Mouse (Mus musculus): ENCODE data around the gene Gucy2g. TPM values are rescaled to one million over a fixed set of nuclear protein-coding genes. Genes with fewer than 3 reads are reported as not detected.
"Not testable (repeated sequence)": the region's sequence is repeated elsewhere in the genome, so short reads cannot be mapped to it uniquely, and the experiment has no call there.

Gucy2g gene
- polyA plus RNA-seq, 1 experiment from 2014 or later: not detected

DNA sequence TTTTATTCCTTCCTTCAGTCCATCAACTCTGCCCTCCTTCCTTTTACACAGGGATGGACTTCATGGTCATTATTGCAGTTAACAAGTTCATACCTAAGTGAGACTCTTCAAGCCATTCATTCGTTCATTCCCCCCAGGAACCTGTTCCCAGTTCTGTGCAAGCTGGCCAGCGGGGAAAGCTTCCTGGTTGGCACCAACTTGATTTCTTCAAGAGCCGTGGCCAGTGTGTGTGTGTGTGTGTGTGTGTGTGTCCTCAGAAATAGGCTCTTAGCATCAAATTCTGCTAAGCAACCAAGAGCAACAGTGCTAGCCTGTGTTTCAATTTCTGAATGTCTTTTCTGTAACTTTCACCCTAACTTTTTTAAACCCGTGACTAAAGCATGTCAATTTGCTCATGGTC lies 75.1 kb downstream of the Gucy2g start:
- DNase-seq (ENCODE audit: low spot score, missing footprints) (no peak), ATAC-seq (ENCODE audit: low FRiP score) (no peak)
- Histone ChIP-seq H3K36me3 (ENCODE audit: control insufficient read depth, insufficient read depth, low read length) (no peaks in the 10 kb centered on the region), H3K4me1 (ENCODE audit: control insufficient read depth, insufficient read depth, low read length) (no peaks in the 10 kb centered on the region), H3K9ac (ENCODE audit: low read length) (no peak overlapping the region), H3K9me3 (ENCODE audit: control insufficient read depth, low read length) (peaks cover 3% of the 10 kb centered on the region; the same call in 1 of the 2 replicates), H3K27ac (ENCODE audit: low read depth, low read length) (no peak overlapping the region), H3K27me3 (ENCODE audit: control insufficient read depth, insufficient read depth, low read length) (no peaks in the 10 kb centered on the region), H3K4me2 (no peak overlapping the region), H3K4me3 (ENCODE audit: low read depth, low read length) (no peak overlapping the region)
- 82% methylated on average over 4 of the region's 4 CpGs for WGBS

DNA sequence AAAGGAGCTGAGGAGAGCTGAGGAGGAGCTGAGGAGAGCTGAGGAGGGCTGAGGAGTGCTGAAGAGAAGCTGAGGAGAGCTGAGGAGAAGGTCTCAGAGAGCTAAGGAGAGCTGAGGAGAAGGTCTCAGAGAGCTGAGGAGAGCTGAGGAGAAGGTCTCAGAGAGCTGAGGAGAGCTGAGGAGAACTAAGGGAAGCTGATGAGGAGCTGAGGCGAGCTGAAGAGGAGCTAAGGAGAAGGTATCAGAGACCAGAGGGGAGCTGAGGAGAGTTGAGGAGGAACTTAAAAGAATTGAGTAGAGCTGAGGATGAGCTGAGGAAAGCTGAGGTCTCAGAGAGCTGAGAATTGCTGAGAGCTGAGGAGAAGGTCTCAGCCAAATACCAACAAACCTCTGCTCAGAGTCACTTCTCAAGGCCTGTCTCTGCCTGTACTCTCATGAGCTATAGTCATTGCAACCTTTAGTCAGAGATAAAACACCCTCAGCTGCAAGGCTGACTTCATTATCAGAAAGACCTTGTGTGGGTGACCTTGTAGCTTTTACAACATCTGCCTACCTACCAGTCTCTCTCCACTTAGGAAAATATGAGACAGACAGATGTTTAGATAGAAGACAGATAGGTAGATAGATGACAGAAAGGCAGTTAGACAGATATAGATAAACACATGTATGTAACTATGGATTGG lies 75.7 kb downstream of the Gucy2g start:
- WGBS: 73% methylated on average over 1 of the region's 1 CpGs
- Histone ChIP-seq H3K4me1 (ENCODE audit: control insufficient read depth, insufficient read depth, low read length) (no peaks in the 10 kb centered on the region), H3K9me3 (ENCODE audit: control insufficient read depth, low read length) (peaks cover 3% of the 10 kb centered on the region; the same call in 1 of the 2 replicates)

DNA sequence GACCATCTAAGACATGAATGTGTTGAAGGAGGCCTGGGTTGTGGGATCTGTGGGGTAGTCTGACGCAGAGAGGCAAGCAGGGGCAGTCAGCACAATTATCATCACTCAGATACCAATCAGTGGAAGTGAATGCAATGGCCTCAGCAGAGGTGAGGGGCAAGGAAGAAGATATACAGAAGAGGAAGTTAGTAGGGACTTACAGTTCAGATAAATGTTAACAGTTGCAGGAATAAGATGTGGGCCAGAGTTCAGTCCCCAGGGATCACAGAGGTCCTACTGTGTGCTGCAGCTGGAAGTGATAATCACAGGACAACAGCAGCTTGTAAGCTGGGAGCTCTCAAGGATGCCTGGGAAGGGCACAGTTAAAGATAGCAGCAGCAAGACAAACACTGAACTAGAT lies 76.9 kb downstream of the Gucy2g start:
- H3K4me3 ChIP-seq (ENCODE audit: low read depth, low read length): no peak overlapping the region
- no peak for DNase-seq (ENCODE audit: low spot score, missing footprints)
- no peaks in the 10 kb centered on the region for H3K4me1 ChIP-seq (ENCODE audit: control insufficient read depth, insufficient read depth, low read length)
- no peaks in the 10 kb centered on the region for H3K36me3 ChIP-seq (ENCODE audit: control insufficient read depth, insufficient read depth, low read length)
- ATAC-seq (ENCODE audit: low FRiP score): no peak
- 87% methylated on average over 1 of the region's 1 CpGs for WGBS
- H3K9ac ChIP-seq (ENCODE audit: low read length): no peak overlapping the region
- H3K9me3 ChIP-seq (ENCODE audit: control insufficient read depth, low read length): no peaks in the 10 kb centered on the region; the same call in 1 of the 2 replicates
- no peak overlapping the region for H3K27ac ChIP-seq (ENCODE audit: low read depth, low read length)
- no peak overlapping the region for H3K4me2 ChIP-seq
- H3K27me3 ChIP-seq (ENCODE audit: control insufficient read depth, insufficient read depth, low read length): no peaks in the 10 kb centered on the region

More for the DNA sequence above, 75.7 kb downstream of the Gucy2g start:
- no peaks in the 10 kb centered on the region for H3K36me3 ChIP-seq (ENCODE audit: control insufficient read depth, insufficient read depth, low read length)
- H3K27me3 ChIP-seq (ENCODE audit: control insufficient read depth, insufficient read depth, low read length): no peaks in the 10 kb centered on the region
- ATAC-seq (ENCODE audit: low FRiP score) (no peak), DNase-seq (ENCODE audit: low spot score, missing footprints) (no peak)
- H3K4me2 ChIP-seq: no peak overlapping the region
- H3K9ac ChIP-seq (ENCODE audit: low read length): no peak overlapping the region
- H3K27ac ChIP-seq (ENCODE audit: low read depth, low read length): no peak overlapping the region
- no peak overlapping the region for H3K4me3 ChIP-seq (ENCODE audit: low read depth, low read length)

DNA sequence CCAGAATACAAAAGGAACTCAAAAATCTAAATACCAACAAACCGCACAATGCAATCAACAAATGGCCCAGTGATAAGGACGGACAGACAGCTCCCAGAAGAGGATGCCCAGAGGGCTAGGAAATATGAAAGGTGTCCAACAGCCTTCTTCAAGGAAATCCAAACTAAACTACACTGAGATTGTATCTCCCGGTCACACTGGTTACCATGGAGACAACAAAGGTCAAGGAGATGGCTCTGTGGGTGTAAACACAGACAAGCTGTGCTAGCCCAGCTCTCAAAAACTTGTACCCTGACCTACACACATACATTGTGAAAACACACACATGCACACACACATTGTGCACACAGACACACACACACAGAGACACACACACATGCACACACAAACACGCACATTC lies 78.8 kb downstream of the Gucy2g start:
- no peaks in the 10 kb centered on the region for H3K4me1 ChIP-seq (ENCODE audit: control insufficient read depth, insufficient read depth, low read length)
- H3K36me3 ChIP-seq (ENCODE audit: control insufficient read depth, insufficient read depth, low read length): no peaks in the 10 kb centered on the region
- H3K4me3 ChIP-seq (ENCODE audit: low read depth, low read length): no peak overlapping the region
- 78% methylated on average over 4 of the region's 4 CpGs for WGBS
- ATAC-seq (ENCODE audit: low FRiP score) (no peak), DNase-seq (ENCODE audit: low spot score, missing footprints) (no peak)
- no peak overlapping the region for H3K27ac ChIP-seq (ENCODE audit: low read depth, low read length)
- H3K9ac ChIP-seq (ENCODE audit: low read length): no peak overlapping the region
- H3K4me2 ChIP-seq: no peak overlapping the region
- no peaks in the 10 kb centered on the region for H3K27me3 ChIP-seq (ENCODE audit: control insufficient read depth, insufficient read depth, low read length)
- no peaks in the 10 kb centered on the region for H3K9me3 ChIP-seq (ENCODE audit: control insufficient read depth, low read length)

DNA sequence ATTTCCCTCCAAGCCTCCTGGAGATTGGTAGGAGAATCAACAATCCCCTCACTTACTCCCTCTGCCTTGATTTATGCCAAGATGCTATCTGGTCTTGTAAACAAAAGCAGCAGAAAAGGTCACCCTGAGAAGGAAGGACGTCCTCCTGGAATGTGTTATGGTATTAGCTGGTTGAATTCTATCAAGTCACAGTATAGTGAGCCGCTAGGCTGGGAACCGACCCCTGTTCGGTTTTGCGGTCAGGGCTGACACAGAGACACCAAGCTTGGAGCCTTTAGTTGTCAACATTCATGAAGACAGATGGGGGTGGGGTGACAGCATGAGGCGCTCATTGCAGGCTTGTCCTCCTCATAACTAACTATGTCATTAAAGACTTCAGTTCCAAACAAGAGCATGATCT lies 81.2 kb downstream of the Gucy2g start:
- H3K4me2 ChIP-seq: no peak overlapping the region
- H3K27ac ChIP-seq (ENCODE audit: low read depth, low read length): no peak overlapping the region
- ATAC-seq (ENCODE audit: low FRiP score) (no peak), DNase-seq (ENCODE audit: low spot score, missing footprints) (no peak)
- H3K36me3 ChIP-seq (ENCODE audit: control insufficient read depth, insufficient read depth, low read length): no peaks in the 10 kb centered on the region
- H3K4me1 ChIP-seq (ENCODE audit: control insufficient read depth, insufficient read depth, low read length): no peaks in the 10 kb centered on the region
- no peak overlapping the region for H3K9ac ChIP-seq (ENCODE audit: low read length)
- H3K27me3 ChIP-seq (ENCODE audit: control insufficient read depth, insufficient read depth, low read length): no peaks in the 10 kb centered on the region
- WGBS: 89% methylated on average over 6 of the region's 6 CpGs
- H3K4me3 ChIP-seq (ENCODE audit: low read depth, low read length): no peak overlapping the region
- H3K9me3 ChIP-seq (ENCODE audit: control insufficient read depth, low read length): no peaks in the 10 kb centered on the region

DNA sequence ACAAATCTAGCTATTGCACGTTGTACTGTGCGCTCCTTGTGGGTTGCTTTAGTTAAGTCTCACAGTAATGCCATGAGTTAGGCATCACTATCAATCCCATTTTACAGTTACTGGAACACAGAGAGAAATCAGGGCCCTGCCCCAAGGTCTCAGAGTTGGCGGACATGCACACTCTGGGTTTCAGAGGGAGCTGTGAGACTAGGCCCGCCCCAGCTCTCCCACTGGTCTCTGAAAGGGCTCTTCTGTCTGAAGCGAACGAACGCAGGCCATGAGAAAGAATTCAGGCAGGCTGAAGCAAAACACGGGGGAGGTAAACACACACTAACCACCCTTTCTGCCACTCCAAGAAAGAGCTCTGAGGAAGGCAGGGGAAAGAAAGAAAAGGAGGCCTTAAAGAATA lies 82.4 kb downstream of the Gucy2g start:
- H3K4me3 ChIP-seq (ENCODE audit: low read depth, low read length): no peak overlapping the region

DNA sequence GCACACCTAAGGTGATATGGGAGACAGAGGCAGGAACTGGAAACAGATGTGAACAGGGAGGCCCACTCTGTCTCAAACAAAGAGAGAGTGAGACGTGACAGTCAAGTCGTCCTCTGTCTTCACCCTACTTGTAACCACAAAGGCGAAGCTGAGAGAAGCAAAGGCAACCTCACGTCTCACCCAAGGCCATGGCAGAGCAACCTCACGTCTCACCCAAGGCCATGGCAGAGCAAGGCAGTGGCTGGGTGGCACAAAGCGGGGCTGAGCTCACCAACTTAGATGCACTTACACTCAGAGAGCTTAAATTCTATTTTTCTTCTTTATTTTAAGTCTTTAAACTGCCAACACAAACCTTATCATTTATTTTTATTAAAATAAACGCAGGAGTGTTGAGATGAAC lies 84.0 kb downstream of the Gucy2g start:
- ATAC-seq (ENCODE audit: low FRiP score) (no peak), DNase-seq (ENCODE audit: low spot score, missing footprints) (no peak)
- H3K4me3 ChIP-seq (ENCODE audit: low read depth, low read length): no peak overlapping the region
- no peaks in the 10 kb centered on the region for H3K9me3 ChIP-seq (ENCODE audit: control insufficient read depth, low read length)
- H3K36me3 ChIP-seq (ENCODE audit: control insufficient read depth, insufficient read depth, low read length): no peaks in the 10 kb centered on the region
- H3K4me2 ChIP-seq: no peak overlapping the region
- H3K27me3 ChIP-seq (ENCODE audit: control insufficient read depth, insufficient read depth, low read length): no peaks in the 10 kb centered on the region
- 91% methylated on average over 7 of the region's 7 CpGs for WGBS
- no peak overlapping the region for H3K9ac ChIP-seq (ENCODE audit: low read length)
- H3K4me1 ChIP-seq (ENCODE audit: control insufficient read depth, insufficient read depth, low read length): no peaks in the 10 kb centered on the region
- H3K27ac ChIP-seq (ENCODE audit: low read depth, low read length): no peak overlapping the region

More for the DNA sequence above, 82.4 kb downstream of the Gucy2g start:
- no peaks in the 10 kb centered on the region for H3K27me3 ChIP-seq (ENCODE audit: control insufficient read depth, insufficient read depth, low read length)
- ATAC-seq (ENCODE audit: low FRiP score) (no peak), DNase-seq (ENCODE audit: low spot score, missing footprints) (no peak)
- no peak overlapping the region for H3K27ac ChIP-seq (ENCODE audit: low read depth, low read length)
- no peaks in the 10 kb centered on the region for H3K9me3 ChIP-seq (ENCODE audit: control insufficient read depth, low read length)
- H3K36me3 ChIP-seq (ENCODE audit: control insufficient read depth, insufficient read depth, low read length): no peaks in the 10 kb centered on the region
- no peak overlapping the region for H3K4me2 ChIP-seq
- no peak overlapping the region for H3K9ac ChIP-seq (ENCODE audit: low read length)
- WGBS: 74% methylated on average over 8 of the region's 8 CpGs
- no peaks in the 10 kb centered on the region for H3K4me1 ChIP-seq (ENCODE audit: control insufficient read depth, insufficient read depth, low read length)

DNA sequence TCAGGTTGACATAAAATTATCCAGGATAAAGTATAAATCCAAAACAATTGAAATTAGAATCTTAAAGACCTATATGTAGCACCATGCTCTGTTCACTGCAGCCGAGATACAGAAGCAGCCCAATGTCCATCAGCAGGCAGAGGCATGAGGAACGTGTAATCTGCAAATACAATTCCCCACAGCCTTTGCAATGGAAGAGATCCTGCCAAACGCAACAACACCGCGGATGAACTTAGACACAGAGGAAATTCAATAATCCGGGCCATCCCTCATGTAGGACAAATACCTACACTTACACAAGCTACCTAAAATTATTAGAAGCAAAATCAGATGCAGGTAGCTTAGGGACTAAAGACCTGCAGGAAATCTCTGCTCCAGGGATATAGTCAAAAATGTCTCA lies 88.1 kb downstream of the Gucy2g start:
- Histone ChIP-seq H3K4me1 (ENCODE audit: control insufficient read depth, insufficient read depth, low read length) (no peaks in the 10 kb centered on the region), H3K4me3 (ENCODE audit: low read depth, low read length) (no peak overlapping the region), H3K9ac (ENCODE audit: low read length) (no peak overlapping the region), H3K4me2 (no peak overlapping the region), H3K27me3 (ENCODE audit: control insufficient read depth, insufficient read depth, low read length) (no peaks in the 10 kb centered on the region), H3K27ac (ENCODE audit: low read depth, low read length) (no peak overlapping the region), H3K9me3 (ENCODE audit: control insufficient read depth, low read length) (no peaks in the 10 kb centered on the region), H3K36me3 (ENCODE audit: control insufficient read depth, insufficient read depth, low read length) (no peaks in the 10 kb centered on the region)
- 89% methylated on average over 6 of the region's 6 CpGs for WGBS
- DNase-seq (ENCODE audit: low spot score, missing footprints): no peak
- ATAC-seq (ENCODE audit: low FRiP score): no peak

DNA sequence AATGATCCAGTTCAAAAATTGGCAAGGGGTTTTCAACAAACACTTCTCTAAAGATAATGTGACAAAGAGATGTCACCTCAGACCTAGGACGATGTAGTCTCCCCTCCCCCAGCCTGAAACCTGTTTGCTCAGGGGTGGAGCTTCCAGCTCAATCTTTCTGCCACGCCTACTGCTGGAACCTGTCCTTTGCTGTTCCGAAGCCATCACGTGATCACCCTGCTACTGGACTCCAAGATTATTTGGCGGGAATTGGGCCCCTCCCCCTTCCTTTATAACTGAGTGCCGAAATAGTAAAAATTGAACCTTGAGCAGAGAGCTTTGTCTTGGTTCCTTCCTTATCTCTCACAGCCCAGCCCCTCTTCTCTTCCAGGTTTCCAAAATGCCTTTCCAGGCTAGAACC lies 88.8 kb downstream of the Gucy2g start:
- H3K4me3 ChIP-seq (ENCODE audit: low read depth, low read length); H3K9ac ChIP-seq (ENCODE audit: low read length); H3K27ac ChIP-seq (ENCODE audit: low read depth, low read length); DNase-seq (ENCODE audit: low spot score, missing footprints); H3K27me3 ChIP-seq (ENCODE audit: control insufficient read depth, insufficient read depth, low read length); H3K4me2 ChIP-seq; H3K36me3 ChIP-seq (ENCODE audit: control insufficient read depth, insufficient read depth, low read length); H3K9me3 ChIP-seq (ENCODE audit: control insufficient read depth, low read length); ATAC-seq (ENCODE audit: low FRiP score); H3K4me1 ChIP-seq (ENCODE audit: control insufficient read depth, insufficient read depth, low read length): not testable (repeated sequence)
- 73% methylated on average over 5 of the region's 6 CpGs for WGBS

Data from midbrain, embryonic 11.5 days (tissue).